Mouse (Mus musculus): ENCODE data around the gene Prss43.

DNA sequence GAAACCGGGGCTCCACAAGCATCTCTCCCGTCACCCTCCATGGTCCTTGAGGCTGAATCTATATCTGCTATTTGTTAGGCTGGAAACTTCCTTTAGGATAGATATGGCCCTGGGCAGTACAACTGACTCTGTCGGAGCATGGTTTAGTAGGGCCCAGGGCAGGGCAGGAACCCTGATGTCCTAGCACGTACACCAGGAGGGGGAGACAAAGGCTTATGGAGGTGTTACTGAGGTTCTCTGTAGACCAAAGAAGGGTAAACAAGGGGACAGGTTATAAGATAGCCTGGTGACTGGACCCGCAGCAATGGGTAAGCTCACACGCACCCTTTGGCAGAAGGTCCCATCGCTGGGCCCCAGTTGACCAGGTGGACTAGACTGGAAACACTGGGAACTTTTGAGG, 47.9 kb upstream of the Prss43 start:
- TF ChIP-seq POLR2A (IDR thresholded peaks at IDR 0.05; ENCODE audit: low read depth, low read length) (no peak), CTCF (conservative IDR thresholded peaks at IDR 0.05 in 1 of 2, IDR thresholded peaks at IDR 0.05 in 1 of 2; ENCODE audit: low read depth in 2 of 2, low read length in 2 of 2) (peak in 1 of 2 experiments; percentile 64; a peak in 2 of 4 replicates), MEF2A (IDR thresholded peaks at IDR 0.05; ENCODE audit: borderline replicate concordance, low read depth, low read length) (no peak)

Data from CH12.LX (cell line).